Mouse (Mus musculus): ENCODE data around the gene Napa. TPM values are rescaled to one million over a fixed set of nuclear protein-coding genes. Genes with fewer than 3 reads are reported as not detected.

Gene Napa
- polyA plus RNA-seq, 1 experiment from 2014 or later = 208 TPM

- Histone ChIP-seq H3K4me3 (ENCODE audit: low read depth, low read length) (no peak overlapping the region), H3K9ac (ENCODE audit: low read length) (no peak overlapping the region), H3K9me3 (ENCODE audit: control insufficient read depth, low read length) (no peaks in the 10 kb centered on the region), H3K27ac (ENCODE audit: low read depth) (no peak overlapping the region), H3K27me3 (replicated peaks; ENCODE audit: control insufficient read depth, insufficient read depth, low read length) (no peaks in the 10 kb centered on the region), H3K4me2 (ENCODE audit: low read length) (no peak overlapping the region), H3K36me3 (ENCODE audit: control insufficient read depth, insufficient read depth, low read length) (peaks cover 55% of the 10 kb centered on the region), H3K4me1 (replicated peaks; ENCODE audit: control insufficient read depth, insufficient read depth, low read length) (peaks cover 13% of the 10 kb centered on the region)
- ATAC-seq (replicated peaks; ENCODE audit: low FRiP score, low TSS enrichment, low read depth) = no peak
- WGBS = 76% methylated on average over 6 of the region's 6 CpGs
- no peak for DNase-seq (ENCODE audit: low spot score)
Observed at GRCm38 (mm10) chr7:16103760-16104159, 5.5 kb downstream of the Napa start.

DNA sequence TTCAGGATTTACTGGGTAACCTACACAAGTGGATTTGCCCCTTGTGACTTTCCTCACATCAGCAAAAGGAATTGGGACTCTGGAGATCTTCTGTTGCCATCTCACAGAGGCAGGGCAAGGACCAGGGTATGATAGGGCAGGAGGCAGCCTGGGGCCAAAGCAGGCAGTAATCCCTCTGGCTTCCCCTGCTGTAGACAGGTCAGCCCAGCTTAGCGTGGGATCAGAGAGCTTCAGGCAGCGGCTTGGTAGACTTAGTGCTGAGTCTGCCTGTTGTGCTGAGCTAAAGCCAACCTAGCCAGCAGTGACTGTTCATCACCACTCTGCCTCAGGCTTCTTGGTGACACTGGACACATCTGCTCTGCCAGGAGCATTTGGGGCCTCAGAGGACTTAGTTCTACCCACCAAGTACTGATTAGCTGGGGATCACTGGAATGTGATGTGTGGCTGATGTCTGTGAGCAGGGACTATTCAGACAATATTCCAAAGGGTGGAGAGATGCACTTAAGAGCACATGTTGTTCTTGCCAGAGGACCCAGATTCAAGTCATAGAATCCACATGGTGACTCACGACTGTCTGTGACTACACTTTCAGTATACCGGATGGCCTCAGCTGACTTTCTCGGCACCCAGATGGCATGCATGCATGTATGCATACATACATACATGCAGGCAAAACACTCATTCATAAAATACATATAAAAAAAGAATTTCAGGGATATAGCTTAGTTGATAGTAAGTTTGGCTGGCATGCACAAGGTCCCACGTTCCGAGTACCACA is 6.5 kb downstream of the Napa start:
- Histone ChIP-seq H3K9ac (ENCODE audit: low read length) (no peak overlapping the region), H3K27ac (ENCODE audit: low read depth) (no peak overlapping the region), H3K4me3 (ENCODE audit: low read depth, low read length) (no peak overlapping the region), H3K4me2 (ENCODE audit: low read length) (no peak overlapping the region), H3K9me3 (ENCODE audit: control insufficient read depth, low read length) (no peaks in the 10 kb centered on the region), H3K36me3 (ENCODE audit: control insufficient read depth, insufficient read depth, low read length) (peaks cover 65% of the 10 kb centered on the region), H3K4me1 (replicated peaks; ENCODE audit: control insufficient read depth, insufficient read depth, low read length) (peaks cover 5% of the 10 kb centered on the region), H3K27me3 (replicated peaks; ENCODE audit: control insufficient read depth, insufficient read depth, low read length) (no peaks in the 10 kb centered on the region)
- 91% methylated on average over 7 of the region's 7 CpGs for WGBS
- DNase-seq (ENCODE audit: low spot score) = no peak
- no peak for ATAC-seq (replicated peaks; ENCODE audit: low FRiP score, low TSS enrichment, low read depth)

- DNase-seq (ENCODE audit: low spot score) = no peak
- no peak overlapping the region for H3K27ac ChIP-seq (ENCODE audit: low read depth)
- H3K4me2 ChIP-seq (ENCODE audit: low read length) = no peak overlapping the region
- H3K4me1 ChIP-seq (replicated peaks; ENCODE audit: control insufficient read depth, insufficient read depth, low read length) = no peaks in the 10 kb centered on the region
- H3K9me3 ChIP-seq (ENCODE audit: control insufficient read depth, low read length) = no peaks in the 10 kb centered on the region
- H3K36me3 ChIP-seq (ENCODE audit: control insufficient read depth, insufficient read depth, low read length) = peaks cover 84% of the 10 kb centered on the region
- 93% methylated on average over 9 of the region's 9 CpGs for WGBS
- no peak overlapping the region for H3K4me3 ChIP-seq (ENCODE audit: low read depth, low read length)
- ATAC-seq (replicated peaks; ENCODE audit: low FRiP score, low TSS enrichment, low read depth) = no peak
- H3K27me3 ChIP-seq (replicated peaks; ENCODE audit: control insufficient read depth, insufficient read depth, low read length) = no peaks in the 10 kb centered on the region
- H3K9ac ChIP-seq (ENCODE audit: low read length) = no peak overlapping the region
Observed at GRCm38 (mm10) chr7:16108886-16109542, 10.8 kb downstream of the Napa start.

DNA sequence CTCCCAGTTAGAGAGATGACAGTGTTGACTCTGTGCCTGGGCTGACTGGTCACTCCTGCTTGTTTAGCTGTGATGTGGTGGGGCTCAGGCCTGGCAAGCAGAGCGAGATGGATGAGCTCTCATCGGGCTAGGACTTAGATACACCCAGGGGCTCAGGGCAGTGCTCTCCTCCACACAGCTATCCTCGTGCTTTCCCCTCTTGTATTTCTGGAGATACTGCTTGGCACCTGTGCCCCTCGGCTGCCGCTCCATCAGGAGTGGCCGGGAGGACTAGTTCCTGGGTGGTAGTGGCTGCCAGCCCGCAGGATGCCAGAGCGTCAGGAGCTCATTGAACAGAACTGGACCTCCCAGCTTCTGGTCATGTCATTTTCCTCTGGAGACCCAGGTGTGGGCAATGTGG is 11.9 kb downstream of the Napa start:
- peaks cover 84% of the 10 kb centered on the region for H3K36me3 ChIP-seq (ENCODE audit: control insufficient read depth, insufficient read depth, low read length)
- H3K27me3 ChIP-seq (replicated peaks; ENCODE audit: control insufficient read depth, insufficient read depth, low read length) = no peaks in the 10 kb centered on the region
- ATAC-seq (replicated peaks; ENCODE audit: low FRiP score, low TSS enrichment, low read depth) = no peak
- H3K9ac ChIP-seq (ENCODE audit: low read length) = no peak overlapping the region
- no peaks in the 10 kb centered on the region for H3K4me1 ChIP-seq (replicated peaks; ENCODE audit: control insufficient read depth, insufficient read depth, low read length)
- H3K27ac ChIP-seq (ENCODE audit: low read depth) = no peak overlapping the region
- 92% methylated on average over 8 of the region's 8 CpGs for WGBS
- H3K4me2 ChIP-seq (ENCODE audit: low read length) = no peak overlapping the region
- H3K9me3 ChIP-seq (ENCODE audit: control insufficient read depth, low read length) = no peaks in the 10 kb centered on the region
- H3K4me3 ChIP-seq (ENCODE audit: low read depth, low read length) = no peak overlapping the region
- DNase-seq (ENCODE audit: low spot score) = no peak

GRCm38 (mm10) chr7:16111284-16112090 is 13.2 kb downstream of the Napa start:
- H3K4me1 ChIP-seq (replicated peaks; ENCODE audit: control insufficient read depth, insufficient read depth, low read length) = no peaks in the 10 kb centered on the region
- DNase-seq (ENCODE audit: low spot score) (no peak), ATAC-seq (replicated peaks; ENCODE audit: low FRiP score, low TSS enrichment, low read depth) (no peak)
- H3K4me2 ChIP-seq (ENCODE audit: low read length) = no peak overlapping the region
- 86% methylated on average over 7 of the region's 7 CpGs for WGBS
- H3K9ac ChIP-seq (ENCODE audit: low read length) = no peak overlapping the region
- H3K27ac ChIP-seq (ENCODE audit: low read depth) = no peak overlapping the region
- H3K9me3 ChIP-seq (ENCODE audit: control insufficient read depth, low read length) = no peaks in the 10 kb centered on the region
- H3K36me3 ChIP-seq (ENCODE audit: control insufficient read depth, insufficient read depth, low read length) = peaks cover 95% of the 10 kb centered on the region
- no peaks in the 10 kb centered on the region for H3K27me3 ChIP-seq (replicated peaks; ENCODE audit: control insufficient read depth, insufficient read depth, low read length)
- H3K4me3 ChIP-seq (ENCODE audit: low read depth, low read length) = no peak overlapping the region

DNA sequence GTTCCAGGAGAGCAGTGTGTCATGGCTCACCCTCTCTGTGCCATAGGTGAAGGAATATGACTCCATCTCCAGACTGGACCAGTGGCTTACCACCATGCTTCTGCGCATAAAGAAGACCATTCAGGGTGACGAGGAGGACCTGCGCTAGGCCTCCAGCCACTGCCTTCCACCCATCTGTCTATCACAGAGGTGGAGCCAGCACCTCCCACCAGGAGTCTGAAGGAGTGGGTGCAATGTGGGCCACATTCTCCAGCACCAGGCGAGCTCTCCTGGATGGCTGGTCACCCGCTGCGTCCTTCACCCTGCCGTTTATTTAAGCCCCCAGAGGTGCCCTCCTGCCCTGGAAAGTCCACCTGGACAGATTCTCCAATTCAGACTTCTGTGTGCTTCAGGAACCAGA is 18.2 kb downstream of the Napa start:
- peaks cover 4% of the 10 kb centered on the region for H3K4me1 ChIP-seq (replicated peaks; ENCODE audit: control insufficient read depth, insufficient read depth, low read length)
- peaks cover 66% of the 10 kb centered on the region for H3K36me3 ChIP-seq (ENCODE audit: control insufficient read depth, insufficient read depth, low read length)
- no peak overlapping the region for H3K9ac ChIP-seq (ENCODE audit: low read length)
- no peak overlapping the region for H3K27ac ChIP-seq (ENCODE audit: low read depth)
- no peaks in the 10 kb centered on the region for H3K27me3 ChIP-seq (replicated peaks; ENCODE audit: control insufficient read depth, insufficient read depth, low read length)
- no peak overlapping the region for H3K4me3 ChIP-seq (ENCODE audit: low read depth, low read length)
- H3K9me3 ChIP-seq (ENCODE audit: control insufficient read depth, low read length) = no peaks in the 10 kb centered on the region
- WGBS = 93% methylated on average over 7 of the region's 7 CpGs
- H3K4me2 ChIP-seq (ENCODE audit: low read length) = no peak overlapping the region
- no peak for DNase-seq (ENCODE audit: low spot score)
- no peak for ATAC-seq (replicated peaks; ENCODE audit: low FRiP score, low TSS enrichment, low read depth)

GRCm38 (mm10) chr7:16117100-16117499 is 18.8 kb downstream of the Napa start:
- H3K36me3 ChIP-seq (ENCODE audit: control insufficient read depth, insufficient read depth, low read length) = peaks cover 59% of the 10 kb centered on the region
- ATAC-seq (replicated peaks; ENCODE audit: low FRiP score, low TSS enrichment, low read depth) (no peak), DNase-seq (ENCODE audit: low spot score) (no peak)
- H3K4me3 ChIP-seq (ENCODE audit: low read depth, low read length) = no peak overlapping the region
- H3K4me2 ChIP-seq (ENCODE audit: low read length) = no peak overlapping the region
- no peaks in the 10 kb centered on the region for H3K27me3 ChIP-seq (replicated peaks; ENCODE audit: control insufficient read depth, insufficient read depth, low read length)
- H3K27ac ChIP-seq (ENCODE audit: low read depth) = no peak overlapping the region
- no peak overlapping the region for H3K9ac ChIP-seq (ENCODE audit: low read length)
- peaks cover 4% of the 10 kb centered on the region for H3K4me1 ChIP-seq (replicated peaks; ENCODE audit: control insufficient read depth, insufficient read depth, low read length)
- WGBS = 86% methylated on average over 3 of the region's 3 CpGs
- H3K9me3 ChIP-seq (ENCODE audit: control insufficient read depth, low read length) = no peaks in the 10 kb centered on the region

GRCm38 (mm10) chr7:16119569-16120261 is 21.5 kb downstream of the Napa start, which contains the start of gene Kptn:
TSS of gene Kptn (plus strand) at chr7:16119895.
- Histone ChIP-seq H3K9ac (ENCODE audit: low read length) (peak within 1 kb of the TSS; percentile 74), H3K4me3 (ENCODE audit: low read depth, low read length) (peak within 1 kb of the TSS; percentile 88), H3K4me1 (replicated peaks; ENCODE audit: control insufficient read depth, insufficient read depth, low read length) (peaks cover 4% of the 10 kb centered on the region), H3K27ac (ENCODE audit: low read depth) (peak within 1 kb of the TSS; percentile 85), H3K9me3 (ENCODE audit: control insufficient read depth, low read length) (no peaks in the 10 kb centered on the region), H3K4me2 (ENCODE audit: low read length) (peak within 1 kb of the TSS; percentile 57), H3K27me3 (replicated peaks; ENCODE audit: control insufficient read depth, insufficient read depth, low read length) (no peaks in the 10 kb centered on the region), H3K36me3 (ENCODE audit: control insufficient read depth, insufficient read depth, low read length) (peaks cover 44% of the 10 kb centered on the region)
- peak; percentile 99 for DNase-seq (ENCODE audit: low spot score)
- ATAC-seq (replicated peaks; ENCODE audit: low FRiP score, low TSS enrichment, low read depth) = peak; percentile 88
- WGBS = 2% methylated on average over 33 of the region's 33 CpGs
